18 mouse cellular contexts compared by ENCODE assay signal in the genomic region with DNA sequence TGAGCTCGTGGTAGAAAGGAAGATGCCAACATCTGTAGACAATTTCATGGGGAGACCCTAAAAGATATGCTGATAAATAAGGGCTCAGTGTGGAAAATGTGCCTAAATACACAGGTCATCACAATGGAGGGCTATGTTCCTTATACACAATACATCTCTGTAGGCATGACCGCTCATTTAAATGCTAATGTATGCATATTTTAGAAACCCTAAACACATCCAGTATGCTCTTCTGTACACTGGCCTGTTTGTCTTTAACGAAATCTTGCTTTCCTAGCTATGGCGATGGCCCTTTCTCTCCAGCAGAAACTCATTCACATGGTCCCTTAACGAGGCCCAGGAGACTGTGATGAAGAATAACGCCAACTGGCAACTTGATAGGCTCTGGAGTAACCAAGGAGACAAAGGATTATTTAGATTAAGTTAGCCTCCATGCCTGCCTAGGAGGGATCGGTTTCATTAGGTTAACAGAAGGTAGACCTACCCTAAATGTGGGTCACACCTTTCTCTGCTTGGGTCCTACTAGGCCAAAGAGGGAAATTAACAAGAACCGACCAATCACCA.
DNase-seq lines count a peak whose midpoint lies in the region; ATAC-seq and TF ChIP-seq lines count a peak whose summit lies in the region.
"Had no signal": no experiment of that assay in that cellular context is flagged by ENCODE, and none has a peak within 500 bp of the region (broad histone marks: within the 10 kb centered on the region; RNA-seq: fewer than 3 reads in every experiment).

No protein-coding gene starts in this region.

- H3K27me3 ChIP-seq in forebrain, embryonic 12.5 days: no peaks in the 10 kb centered on the region
- no peaks in the 10 kb centered on the region for H3K27me3 ChIP-seq in hindbrain, postnatal 0 days (ENCODE audit: insufficient read depth, low read length)
- H3K27me3 ChIP-seq in kidney, embryonic 14.5 days (ENCODE audit: control insufficient read depth, insufficient read depth, low read length): no peaks in the 10 kb centered on the region

- intact Hi-C loops in heart, postnatal 14 days (cut with DNase I): no loop called here

- H3K9me3 ChIP-seq in forebrain, embryonic 12.5 days: no peaks in the 10 kb centered on the region
- H3K9me3 ChIP-seq in hindbrain, postnatal 0 days (ENCODE audit: low read length): no peaks in the 10 kb centered on the region
- no peaks in the 10 kb centered on the region for H3K9me3 ChIP-seq in kidney, embryonic 14.5 days (ENCODE audit: control insufficient read depth, low read length)

- WGBS in forebrain, embryonic 12.5 days: 43% methylated on average over 8 of the region's 8 CpGs
- 42% methylated on average over 8 of the region's 8 CpGs for WGBS in hindbrain, postnatal 0 days
- WGBS in kidney, embryonic 14.5 days: 77% methylated on average over 8 of the region's 8 CpGs

- peaks cover 17% of the 10 kb centered on the region; the same call in 1 of the 2 replicates for H3K4me1 ChIP-seq in forebrain, embryonic 12.5 days
- H3K4me1 ChIP-seq in hindbrain, postnatal 0 days (ENCODE audit: insufficient read depth, low read length): no peaks in the 10 kb centered on the region
- H3K4me1 ChIP-seq in kidney, embryonic 14.5 days (ENCODE audit: control insufficient read depth, insufficient read depth, low read length): no peaks in the 10 kb centered on the region

- no peak overlapping the region for H3K4me2 ChIP-seq in forebrain, embryonic 12.5 days
- H3K4me2 ChIP-seq in hindbrain, postnatal 0 days (ENCODE audit: low read depth, low read length): no peak overlapping the region
- no peak overlapping the region for H3K4me2 ChIP-seq in kidney, embryonic 14.5 days (replicated peaks; ENCODE audit: low read depth, low read length)
- H3K4me2 ChIP-seq: heart, embryonic 11.5 days had no signal

- peak; percentile 62 for ATAC-seq in forebrain, embryonic 12.5 days (ENCODE audit: low FRiP score)
- peak; percentile 47; the same call in 1 of the 2 replicates for ATAC-seq in hindbrain, postnatal 0 days
- ATAC-seq in kidney, embryonic 14.5 days (ENCODE audit: low FRiP score, low TSS enrichment): no peak; the same call in 1 of the 2 replicates

- H3K4me3 ChIP-seq in forebrain, embryonic 12.5 days (replicated peaks): no peak overlapping the region
- no peak overlapping the region for H3K4me3 ChIP-seq in hindbrain, postnatal 0 days (ENCODE audit: low read length)
- no peak overlapping the region for H3K4me3 ChIP-seq in kidney, embryonic 14.5 days (ENCODE audit: low read length)
- H3K4me3 ChIP-seq: left cerebral cortex, adult 2 months; myocyte had no signal

- DNase-seq in heart, adult 11 months: peak; percentile 36
- DNase-seq in heart, postnatal 14 days: no peak
- peak; percentile 25 for DNase-seq in R1 (ENCODE audit: low read depth, low spot score)
- no peak for DNase-seq in hindbrain, postnatal 0 days (ENCODE audit: low spot score)
- DNase-seq in adrenal gland, adult 18-20 months (ENCODE audit: low spot score in 2 of 2): no peak
- no peak for DNase-seq in spleen, postnatal 10 days (ENCODE audit: low spot score in 2 of 2)
- DNase-seq: cerebellum, adult 18-20 months; gastrocnemius, postnatal 25 days; kidney, adult 2 months; kidney, postnatal 4 days; lung, adult 18-20 months; thymus, postnatal 14 days had no signal

- TF ChIP-seq CTCF in hindbrain, postnatal 0 days (IDR thresholded peaks at IDR 0.05; ENCODE audit: low read depth): no peak

- H3K36me3 ChIP-seq in forebrain, embryonic 12.5 days (replicated peaks): 0 out of 2 replicates have a peak, but pooled peaks cover 10% of the 10 kb centered on the region
- peaks cover 2% of the 10 kb centered on the region; the same call in 1 of the 2 replicates for H3K36me3 ChIP-seq in hindbrain, postnatal 0 days (ENCODE audit: insufficient read depth, low read length)
- peaks cover 3% of the 10 kb centered on the region; the same call in 1 of the 2 replicates for H3K36me3 ChIP-seq in kidney, embryonic 14.5 days (ENCODE audit: control insufficient read depth, insufficient read depth, low read length)

- H3K27ac ChIP-seq in forebrain, embryonic 12.5 days: 0 out of 2 replicates have a peak overlapping the region, but pooled peaks have one; percentile 5
- no peak overlapping the region for H3K27ac ChIP-seq in hindbrain, postnatal 0 days
- no peak overlapping the region for H3K27ac ChIP-seq in kidney, embryonic 14.5 days (ENCODE audit: low read depth, low read length)
- H3K27ac ChIP-seq: left cerebral cortex, adult 2 months; macrophage had no signal

- H3K9ac ChIP-seq in forebrain, embryonic 12.5 days: no peak overlapping the region
- H3K9ac ChIP-seq in hindbrain, postnatal 0 days (replicated peaks; ENCODE audit: low read length): no peak overlapping the region
- H3K9ac ChIP-seq in kidney, embryonic 14.5 days (ENCODE audit: low read depth, low read length): no peak overlapping the region

Comparison
In these comparisons a context has a peak if more than half of its experiments do, and no peak if none do; other contexts are left out.
1. DNase-seq: peak in heart, adult 11 months (single experiment) and R1 (single experiment); none in heart, postnatal 14 days (0 of 2), hindbrain, postnatal 0 days (single experiment), adrenal gland, adult 18-20 months (0 of 2) and spleen, postnatal 10 days (0 of 2).